Comparison of ENCODE assay signal across 10 mouse cellular contexts in the genomic region with DNA sequence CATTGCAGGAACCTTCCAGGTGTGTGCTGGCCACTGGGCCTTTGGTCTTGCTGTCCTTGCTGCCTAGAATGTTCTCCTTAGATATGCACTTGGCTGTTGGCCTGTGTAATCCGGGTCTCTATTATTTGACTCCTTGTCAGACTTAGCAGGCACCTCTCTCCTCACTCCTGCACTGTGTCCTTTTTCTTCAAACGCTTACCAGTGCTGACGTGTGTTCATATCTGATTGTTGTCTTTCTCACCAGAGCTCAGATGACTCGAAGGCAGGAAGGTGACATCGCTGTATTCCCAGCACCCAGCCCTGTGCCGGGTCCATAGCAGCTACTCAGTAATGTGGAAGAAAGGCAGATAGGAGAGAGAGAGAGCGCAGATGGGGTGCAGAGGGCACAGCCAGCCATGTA. TPM values are rescaled to one million over a fixed set of nuclear protein-coding genes. Genes with fewer than 3 reads are reported as not detected.
A peak's percentile ranks its signal among the peaks of the same experiment; 100 is the strongest.
DNase-seq lines count a peak whose midpoint lies in the region; ATAC-seq and TF ChIP-seq lines count a peak whose summit lies in the region.
"Had no signal": no experiment of that assay in that cellular context is flagged by ENCODE, and none has a peak within 500 bp of the region (broad histone marks: within the 10 kb centered on the region; RNA-seq: fewer than 3 reads in every experiment).

No protein-coding gene starts in this region.

- H3K9me3 ChIP-seq in heart, embryonic 14.5 days (ENCODE audit: control insufficient read depth, low read length) = no peaks in the 10 kb centered on the region
- H3K9me3 ChIP-seq in limb, embryonic 14.5 days (ENCODE audit: control insufficient read depth, low read length) = no peaks in the 10 kb centered on the region
- H3K9me3 ChIP-seq: hindbrain, embryonic 15.5 days had no signal

- WGBS in heart, embryonic 14.5 days = 26% methylated on average over 7 of the region's 7 CpGs
- 86% methylated on average over 7 of the region's 7 CpGs for WGBS in limb, embryonic 14.5 days

- intact Hi-C loops in left cerebral cortex, postnatal 25 days (cut with DNase I) = no loop called here

- TF ChIP-seq POLR2A in limb, embryonic 14.5 days (IDR thresholded peaks at IDR 0.05; ENCODE audit: borderline replicate concordance, extremely low read depth, insufficient read depth, insufficient read length) = no peak

- H3K27me3 ChIP-seq in heart, embryonic 14.5 days (ENCODE audit: control insufficient read depth, insufficient read depth, low read length) = no peaks in the 10 kb centered on the region
- H3K27me3 ChIP-seq in limb, embryonic 14.5 days (ENCODE audit: control insufficient read depth, insufficient read depth, low read length) = no peaks in the 10 kb centered on the region
- H3K27me3 ChIP-seq: hindbrain, embryonic 15.5 days had no signal

- peaks cover 38 to 55% of the 10 kb centered on the region in 2 experiments for H3K4me1 ChIP-seq in heart, embryonic 14.5 days (ENCODE audit: control insufficient read depth in 2 of 2, insufficient read depth in 2 of 2, low read length in 2 of 2)
- peaks cover 33% of the 10 kb centered on the region for H3K4me1 ChIP-seq in limb, embryonic 14.5 days (ENCODE audit: control insufficient read depth, insufficient read depth, low read length)

- peak overlapping the region; percentile 99 to 100 for H3K27ac ChIP-seq in heart, embryonic 14.5 days (replicated peaks in 1 of 2; ENCODE audit: control insufficient read depth in 1 of 2, insufficient read depth in 1 of 2, low read depth in 2 of 2, low read length in 2 of 2)
- peak overlapping the region; percentile 79 for H3K27ac ChIP-seq in limb, embryonic 14.5 days (replicated peaks; ENCODE audit: low read depth, low read length)

- ATAC-seq in heart, embryonic 14.5 days (ENCODE audit: insufficient number of reproducible peaks, insufficient read depth, low FRiP score, low read depth) = 0 out of 2 replicates have a peak, but pooled peaks have one; percentile 11
- ATAC-seq in limb, embryonic 14.5 days (ENCODE audit: low FRiP score, low read depth) = no peak

- no peak for DNase-seq in heart, adult 9 months (ENCODE audit: low spot score in 2 of 2)
- peak; percentile 46 for DNase-seq in thymus, postnatal 0 days (ENCODE audit: low spot score)
- no peak for DNase-seq in thymus, adult 18-20 months
- no peak for DNase-seq in limb, embryonic 14.5 days (ENCODE audit: low spot score)
- DNase-seq in urinary bladder, postnatal 10 days (ENCODE audit: low spot score) = no peak
- no peak for DNase-seq in left cerebral cortex, postnatal 25 days (ENCODE audit: low spot score in 2 of 2)
- DNase-seq in cerebellum, adult 11 months = no peak
- DNase-seq: cerebellum, adult 9-11 months had no signal

- no peak overlapping the region for H3K4me3 ChIP-seq in heart, embryonic 14.5 days (ENCODE audit: control insufficient read depth in 1 of 2, insufficient read depth in 1 of 2, low read depth in 1 of 2, low read length in 2 of 2)
- H3K4me3 ChIP-seq in limb, embryonic 14.5 days (replicated peaks; ENCODE audit: low read length) = no peak overlapping the region
- H3K4me3 ChIP-seq: hindbrain, embryonic 15.5 days had no signal

- H3K36me3 ChIP-seq in heart, embryonic 14.5 days (ENCODE audit: control insufficient read depth, insufficient read depth, low read length) = peaks cover 18% of the 10 kb centered on the region; the same call in 1 of the 2 replicates
- H3K36me3 ChIP-seq in limb, embryonic 14.5 days (ENCODE audit: control insufficient read depth, insufficient read depth, low read length) = peaks cover 9% of the 10 kb centered on the region

- H3K4me2 ChIP-seq in heart, embryonic 14.5 days (ENCODE audit: low read length) = 0 out of 2 replicates have a peak overlapping the region, but pooled peaks have one; percentile 62
- H3K4me2 ChIP-seq in limb, embryonic 14.5 days (replicated peaks; ENCODE audit: low read depth, low read length, severe bottlenecking) = no peak overlapping the region
- H3K4me2 ChIP-seq: hindbrain, embryonic 15.5 days had no signal

- H3K9ac ChIP-seq in heart, embryonic 14.5 days (ENCODE audit: low read length) = peak overlapping the region; percentile 75
- 0 out of 2 replicates have a peak overlapping the region, but pooled peaks have one; percentile 4 for H3K9ac ChIP-seq in limb, embryonic 14.5 days (ENCODE audit: low read depth, low read length, severe bottlenecking)
- H3K9ac ChIP-seq: hindbrain, embryonic 15.5 days had no signal

RNA-seq across cellular contexts. Expression of a gene that starts 33.0 kb away (rescaled TPM):
- 30.2 and 36.9 TPM in 2 replicates for polyA plus RNA-seq in heart, embryonic 14.5 days (2014; fragmentation: Nextera tagmentation; extraction: Ambion mirVana)
- 22.4 and 26.4 TPM in 2 replicates for polyA plus RNA-seq in thymus, postnatal 0 days (2015; fragmentation: Nextera tagmentation; extraction: Ambion mirVana)
- 29.6 and 45.2 TPM in 2 replicates for polyA plus RNA-seq in limb, embryonic 14.5 days (2012; rRNA removed)
- polyA plus RNA-seq in limb, embryonic 14.5 days (2014; fragmentation: Nextera tagmentation; extraction: Ambion mirVana) = 25.0 and 27.7 TPM in 2 replicates
- 10 to 100 TPM; 32.7 to 47.7 TPM for total RNA-seq in left cerebral cortex, postnatal 25 days (2021)

RNA-seq across cellular contexts. Expression of a gene that starts 33.7 kb away (rescaled TPM):
- 120 and 121 TPM in 2 replicates for polyA plus RNA-seq in heart, embryonic 14.5 days (2014; fragmentation: Nextera tagmentation; extraction: Ambion mirVana)
- polyA plus RNA-seq in thymus, postnatal 0 days (2015; fragmentation: Nextera tagmentation; extraction: Ambion mirVana) = 64.6 and 70.2 TPM in 2 replicates
- polyA plus RNA-seq in limb, embryonic 14.5 days (2012; rRNA removed) = 222 and 267 TPM in 2 replicates
- 156 and 157 TPM in 2 replicates for polyA plus RNA-seq in limb, embryonic 14.5 days (2014; fragmentation: Nextera tagmentation; extraction: Ambion mirVana)
- 100 to 1,000 TPM; 163 to 168 TPM for total RNA-seq in left cerebral cortex, postnatal 25 days (2021)
